Mouse (Mus musculus) MEL (cell line): Measurements from ENCODE around the gene Rps21. TPM values are rescaled to one million over a fixed set of nuclear protein-coding genes. Genes with fewer than 3 reads are reported as not detected.
A peak's percentile ranks its signal among the peaks of the same experiment; 100 is the strongest.

Source experiments
- DNase-seq: peaks from one replicate; pipeline ENCODE4 v3.0.0; 2011; ENCODE audit warnings: low read depth, low spot score
- H3K27ac ChIP-seq: 2 replicates; pipeline ENCODE4 v1.5.1; 2012; ENCODE audit warnings: low read depth, mild to moderate bottlenecking, control low read depth, low read length, moderate library complexity; ENCODE audit not compliant: control insufficient read depth
- H3K27me3 ChIP-seq, 2 experiments: fragments of 150-350 bp in 1 of 2; sonication (generic) in 1 of 2; 2 replicates each; pipeline ENCODE4 v1.6.1; 2012; ENCODE audit warnings: low read length in 2 of 2, mild to moderate bottlenecking in 2 of 2, improper control_type of control experiment in 1 of 2, moderate library complexity in 1 of 2; ENCODE audit not compliant: insufficient read depth in 2 of 2, control insufficient read depth in 1 of 2
- H3K36me3 ChIP-seq, 2 experiments: 2 replicates each; pipeline ENCODE4 v1.6.1; 2012 to 2014; ENCODE audit warnings: low read length in 2 of 2, improper control_type of control experiment in 1 of 2, inconsistent platforms in 1 of 2, mild to moderate bottlenecking in 1 of 2; ENCODE audit not compliant: insufficient read depth in 2 of 2, control insufficient read depth in 1 of 2
- H3K4me1 ChIP-seq, 2 experiments: fragments of 150-350 bp in 1 of 2; sonication (generic) in 1 of 2; 2 replicates each; pipeline ENCODE4 v1.6.1; 2012; ENCODE audit warnings: low read length in 2 of 2, improper control_type of control experiment in 1 of 2, mild to moderate bottlenecking in 1 of 2; ENCODE audit not compliant: insufficient read depth in 2 of 2, control insufficient read depth in 1 of 2
- H3K4me3 ChIP-seq, 2 experiments: fragments of 150-350 bp in 1 of 2; sonication (generic) in 1 of 2; 2 replicates each; pipeline ENCODE4 v1.5.1; 2012; ENCODE audit warnings: low read depth in 2 of 2, low read length in 2 of 2, mild to moderate bottlenecking in 2 of 2, moderate library complexity in 2 of 2, control low read depth in 1 of 2, improper control_type of control experiment in 1 of 2; ENCODE audit not compliant: control insufficient read depth in 1 of 2, insufficient read depth in 1 of 2
- H3K79me2 ChIP-seq: 2 replicates; pipeline ENCODE4 v1.6.1; 2012; ENCODE audit warnings: mild to moderate bottlenecking, low read length, moderate library complexity; ENCODE audit not compliant: control insufficient read depth, poor library complexity, insufficient read depth
- H3K9ac ChIP-seq: 2 replicates; pipeline ENCODE4 v1.6.1; 2012; ENCODE audit warnings: low read depth, mild to moderate bottlenecking, control low read depth, low read length, moderate library complexity; ENCODE audit not compliant: control insufficient read depth, poor library complexity, severe bottlenecking
- H3K9me3 ChIP-seq: fragments of 150-350 bp; sonication (generic); replicated peaks from 2 replicates; pipeline ENCODE4 v1.6.1; 2012; ENCODE audit warnings: mild to moderate bottlenecking, low read length, improper control_type of control experiment, moderate library complexity; ENCODE audit not compliant: insufficient read depth
- CHD1 ChIP-seq: IDR thresholded peaks from 2 replicates; pipeline ENCODE4 v1.6.1; 2012; ENCODE audit warnings: low read depth, mild to moderate bottlenecking, inconsistent platforms, low read length, improper control_type of control experiment
- CHD2 ChIP-seq: IDR thresholded peaks from 2 replicates; pipeline ENCODE4 v1.6.1; 2011; ENCODE audit warnings: low read length, improper control_type of control experiment
- CTCF ChIP-seq, 3 experiments: IDR thresholded peaks in 2 of 3; conservative IDR thresholded peaks in 1 of 3; 2 replicates each; pipeline ENCODE4 v1.5.1; 2011 to 2012; ENCODE audit warnings: low read length in 3 of 3, low read depth in 2 of 3, mild to moderate bottlenecking in 2 of 3, improper control_type of control experiment in 1 of 3, inconsistent platforms in 1 of 3, mixed read lengths in 1 of 3, moderate library complexity in 1 of 3; ENCODE audit not compliant: control insufficient read depth in 1 of 3, insufficient read depth in 1 of 3, poor library complexity in 1 of 3, severe bottlenecking in 1 of 3
- GABPA ChIP-seq: IDR thresholded peaks from 2 replicates; pipeline ENCODE4 v1.6.1; 2012; ENCODE audit warnings: low read depth, mild to moderate bottlenecking, inconsistent platforms, low read length, improper control_type of control experiment, moderate library complexity
- JUND ChIP-seq: IDR thresholded peaks from 2 replicates; pipeline ENCODE4 v1.6.1; 2011; ENCODE audit warnings: low read depth, mild to moderate bottlenecking, improper control_type of control experiment, low read length
- MAZ ChIP-seq: IDR thresholded peaks from 2 replicates; pipeline ENCODE4 v1.6.1; 2012; ENCODE audit warnings: low read depth, mild to moderate bottlenecking, inconsistent platforms, low read length, improper control_type of control experiment
- MEF2A ChIP-seq: IDR thresholded peaks from 2 replicates; pipeline ENCODE4 v1.6.1; 2014; ENCODE audit warnings: low read depth, mild to moderate bottlenecking, inconsistent platforms, low read length, improper control_type of control experiment; ENCODE audit not compliant: poor library complexity, insufficient replicate concordance, severe bottlenecking; ENCODE audit errors: extremely low read depth
- MYB ChIP-seq: IDR thresholded peaks from 2 replicates; pipeline ENCODE4 v1.6.1; 2011; ENCODE audit warnings: mild to moderate bottlenecking, low read depth, low read length, improper control_type of control experiment
- NELFE ChIP-seq: IDR thresholded peaks from 2 replicates; pipeline ENCODE4 v1.6.1; 2011; ENCODE audit warnings: low read depth, low read length, improper control_type of control experiment
- POLR2AphosphoS2 ChIP-seq: IDR thresholded peaks from 2 replicates; pipeline ENCODE4 v1.6.1; 2011; ENCODE audit warnings: low read length, improper control_type of control experiment
- POLR2AphosphoS5 ChIP-seq: IDR thresholded peaks from 2 replicates; pipeline ENCODE4 v1.6.1; 2012; ENCODE audit warnings: low read depth, borderline replicate concordance, mild to moderate bottlenecking, inconsistent platforms, low read length, moderate library complexity, mixed read lengths
- RAD21 ChIP-seq: IDR thresholded peaks from 2 replicates; pipeline ENCODE4 v1.6.1; 2011; ENCODE audit warnings: mild to moderate bottlenecking, low read depth, low read length, improper control_type of control experiment
- SIN3A ChIP-seq: IDR thresholded peaks from 2 replicates; pipeline ENCODE4 v1.6.1; 2012; ENCODE audit warnings: low read length, improper control_type of control experiment, inconsistent platforms
- SMC3 ChIP-seq: IDR thresholded peaks from 2 replicates; pipeline ENCODE4 v1.6.1; 2011; ENCODE audit warnings: low read depth, low read length, improper control_type of control experiment
- TAL1 ChIP-seq: IDR thresholded peaks from 2 replicates; pipeline ENCODE4 v1.6.1; 2012; ENCODE audit warnings: mild to moderate bottlenecking, inconsistent platforms, low read length, moderate library complexity, mixed read lengths
- TCF12 ChIP-seq: IDR thresholded peaks from 2 replicates; pipeline ENCODE4 v1.6.1; 2014; ENCODE audit warnings: low read depth, mild to moderate bottlenecking, inconsistent platforms, low read length, improper control_type of control experiment, moderate library complexity
- UBTF ChIP-seq: IDR thresholded peaks from 2 replicates; pipeline ENCODE4 v1.6.1; 2012; ENCODE audit warnings: low read depth, mild to moderate bottlenecking, inconsistent platforms, low read length, improper control_type of control experiment, moderate library complexity, borderline replicate concordance; ENCODE audit not compliant: insufficient read depth
- USF1 ChIP-seq: IDR thresholded peaks from 2 replicates; pipeline ENCODE4 v1.6.1; 2014; ENCODE audit warnings: low read depth, mild to moderate bottlenecking, inconsistent platforms, low read length, improper control_type of control experiment, moderate library complexity
- ZC3H11A ChIP-seq: IDR thresholded peaks from 2 replicates; pipeline ENCODE4 v1.6.1; 2012; ENCODE audit warnings: low read depth, mild to moderate bottlenecking, inconsistent platforms, low read length, improper control_type of control experiment
- ZNF384 ChIP-seq: IDR thresholded peaks from 2 replicates; pipeline ENCODE4 v1.6.1; 2012; ENCODE audit warnings: low read depth, mild to moderate bottlenecking, inconsistent platforms, low read length, improper control_type of control experiment
- polyA plus RNA-seq, 2 experiments: library from polyadenylated mRNA; stranded (reverse) in 1 of 2; unstranded in 1 of 2; fragments of >175 nt in 1 of 2; fragments of >200 nt in 1 of 2; gene quantifications; 2 replicates each; pipeline versions ENCODE4 v1.2.1 to v1.2.4; 2012; ENCODE audit warnings: low replicate concordance in 2 of 2, low read depth in 1 of 2; ENCODE audit not compliant: insufficient read length in 2 of 2, insufficient read depth in 1 of 2, missing spikeins in 1 of 2
- total RNA-seq: library from RNA; depleted of rRNA; stranded (reverse); fragments of 300-350 nt; gene quantifications from 2 replicates; pipeline ENCODE4 v1.2.3, GENCODE M21; 2012

Rps21 gene
- total and polyA plus RNA-seq, 3 experiments, result 995 to 4,916 (median 1,182) TPM

GRCm38 (mm10) chr2:180300252-180300651 lies 43.1 kb downstream of the Rps21 start:
- no peak overlapping the region for H3K27ac ChIP-seq
- H3K36me3 ChIP-seq, result no peaks in the 10 kb centered on the region
- no peak overlapping the region for H3K4me3 ChIP-seq
- no peaks in the 10 kb centered on the region for H3K79me2 ChIP-seq
- no peak for DNase-seq
- peaks cover 0 to 2% of the 10 kb centered on the region in 2 experiments; a peak in 2 of 4 replicates for H3K27me3 ChIP-seq
- no peaks in the 10 kb centered on the region for H3K9me3 ChIP-seq
- no peaks in the 10 kb centered on the region; a peak in 1 of 4 replicates for H3K4me1 ChIP-seq
- TF ChIP-seq ZNF384 (no peak), NELFE (no peak), CHD1 (no peak), TCF12 (no peak), GABPA (no peak), POLR2AphosphoS2 (no peak), SIN3A (no peak)
- no peak overlapping the region for H3K9ac ChIP-seq

GRCm38 (mm10) chr2:180300771-180301170 lies 43.6 kb downstream of the Rps21 start:
- no peaks in the 10 kb centered on the region for H3K79me2 ChIP-seq
- H3K4me3 ChIP-seq, result no peak overlapping the region
- no peaks in the 10 kb centered on the region for H3K9me3 ChIP-seq
- DNase-seq, result no peak
- H3K9ac ChIP-seq, result no peak overlapping the region
- no peak for TF ChIP-seq RAD21
- no peak for TF ChIP-seq USF1
- no peak for TF ChIP-seq MYB
- no peak for TF ChIP-seq POLR2AphosphoS2
- TF ChIP-seq SIN3A, result no peak
- no peak for TF ChIP-seq POLR2AphosphoS5
- TF ChIP-seq SMC3, result no peak
- TF ChIP-seq JUND, result no peak
- no peaks in the 10 kb centered on the region; a peak in 1 of 4 replicates for H3K4me1 ChIP-seq
- no peak overlapping the region for H3K27ac ChIP-seq
- H3K27me3 ChIP-seq, result peaks cover 0 to 2% of the 10 kb centered on the region in 2 experiments; a peak in 2 of 4 replicates
- no peaks in the 10 kb centered on the region for H3K36me3 ChIP-seq

- H3K79me2 ChIP-seq, result no peaks in the 10 kb centered on the region
- H3K4me3 ChIP-seq, result no peak overlapping the region
- H3K4me1 ChIP-seq, result no peaks in the 10 kb centered on the region; a peak in 1 of 4 replicates
- DNase-seq, result peak; percentile 14
- no peaks in the 10 kb centered on the region for H3K9me3 ChIP-seq
- TF ChIP-seq MAZ (no peak), UBTF (no peak), ZC3H11A (no peak), MEF2A (no peak), GABPA (no peak), SMC3 (0 out of 2 replicates have a peak, but pooled peaks have one; percentile 4), CTCF (IDR thresholded peaks at IDR 0.05 in 2 of 3, conservative IDR thresholded peaks at IDR 0.05 in 1 of 3; ENCODE audit: control insufficient read depth in 1 of 3, insufficient read depth in 1 of 3, low read depth in 2 of 3, low read length in 3 of 3, poor library complexity in 1 of 3, severe bottlenecking in 1 of 3) (peak in 1 of 3 experiments; percentile 38; a peak in 2 of 6 replicates), TAL1 (no peak), CHD2 (no peak)
- no peaks in the 10 kb centered on the region; a peak in 2 of 4 replicates for H3K27me3 ChIP-seq
- no peaks in the 10 kb centered on the region for H3K36me3 ChIP-seq
- H3K9ac ChIP-seq, result no peak overlapping the region
- H3K27ac ChIP-seq, result no peak overlapping the region
Measured at GRCm38 (mm10) chr2:180302201-180302600, 45.0 kb downstream of the Rps21 start.
